Mouse (Mus musculus): ENCODE measurements around the gene Itga10. TPM values are rescaled to one million over a fixed set of nuclear protein-coding genes. Genes with fewer than 3 reads are reported as not detected.
A peak's percentile ranks its signal among the peaks of the same experiment; 100 is the strongest.

Itga10 gene
- polyA plus RNA-seq, 1 experiment from 2014 or later, result 0.75 TPM

- no peaks in the 10 kb centered on the region for H3K9me3 ChIP-seq (replicated peaks)
- H3K27me3 ChIP-seq (replicated peaks), result no peaks in the 10 kb centered on the region
- ATAC-seq (ENCODE audit: insufficient number of reproducible peaks, low FRiP score), result no peak
- H3K4me2 ChIP-seq, result no peak overlapping the region
- H3K4me3 ChIP-seq, result no peak overlapping the region
- H3K9ac ChIP-seq, result no peak overlapping the region
- H3K4me1 ChIP-seq (replicated peaks), result peaks cover 31% of the 10 kb centered on the region
- H3K27ac ChIP-seq (ENCODE audit: poor library complexity, severe bottlenecking), result no peak overlapping the region
- 48% methylated on average over 19 of the region's 19 CpGs for WGBS
- peaks cover 46% of the 10 kb centered on the region for H3K36me3 ChIP-seq
Observed at GRCm38 (mm10) chr3:96698993-96699690, 53.8 kb downstream of the Itga10 start.

- ATAC-seq (ENCODE audit: insufficient number of reproducible peaks, low FRiP score), result no peak
- Histone ChIP-seq H3K36me3 (peaks cover 58% of the 10 kb centered on the region), H3K27me3 (replicated peaks) (no peaks in the 10 kb centered on the region), H3K4me2 (no peak overlapping the region), H3K9ac (no peak overlapping the region), H3K4me1 (replicated peaks) (peaks cover 25% of the 10 kb centered on the region), H3K4me3 (no peak overlapping the region), H3K9me3 (replicated peaks) (no peaks in the 10 kb centered on the region), H3K27ac (ENCODE audit: poor library complexity, severe bottlenecking) (no peak overlapping the region)
- 50% methylated on average over 7 of the region's 7 CpGs for WGBS
Observed at GRCm38 (mm10) chr3:96700376-96700775, 55.0 kb downstream of the Itga10 start.

GRCm38 (mm10) chr3:96701003-96701402, 55.6 kb downstream of the Itga10 start:
- H3K9ac ChIP-seq, result no peak overlapping the region
- H3K9me3 ChIP-seq (replicated peaks), result no peaks in the 10 kb centered on the region
- no peak for ATAC-seq (ENCODE audit: insufficient number of reproducible peaks, low FRiP score)
- no peak overlapping the region for H3K27ac ChIP-seq (ENCODE audit: poor library complexity, severe bottlenecking)
- H3K4me3 ChIP-seq, result no peak overlapping the region
- H3K36me3 ChIP-seq, result peaks cover 60% of the 10 kb centered on the region
- peaks cover 18% of the 10 kb centered on the region for H3K4me1 ChIP-seq (replicated peaks)
- WGBS, result 82% methylated on average over 4 of the region's 4 CpGs
- no peak overlapping the region for H3K4me2 ChIP-seq
- H3K27me3 ChIP-seq (replicated peaks), result no peaks in the 10 kb centered on the region

- no peak overlapping the region for H3K27ac ChIP-seq (ENCODE audit: poor library complexity, severe bottlenecking)
- no peak for ATAC-seq (ENCODE audit: insufficient number of reproducible peaks, low FRiP score)
- no peak overlapping the region for H3K4me3 ChIP-seq
- peaks cover 5% of the 10 kb centered on the region; the same call in 1 of the 2 replicates for H3K4me1 ChIP-seq (replicated peaks)
- peaks cover 54% of the 10 kb centered on the region for H3K36me3 ChIP-seq
- WGBS, result 64% methylated on average over 11 of the region's 11 CpGs
- no peaks in the 10 kb centered on the region for H3K9me3 ChIP-seq (replicated peaks)
- H3K27me3 ChIP-seq (replicated peaks), result no peaks in the 10 kb centered on the region
- H3K9ac ChIP-seq, result no peak overlapping the region
- no peak overlapping the region for H3K4me2 ChIP-seq
Observed at GRCm38 (mm10) chr3:96704778-96705177, 59.4 kb downstream of the Itga10 start.

- peaks cover 5% of the 10 kb centered on the region; the same call in 1 of the 2 replicates for H3K4me1 ChIP-seq (replicated peaks)
- H3K36me3 ChIP-seq, result peaks cover 55% of the 10 kb centered on the region
- no peak overlapping the region for H3K9ac ChIP-seq
- no peak overlapping the region for H3K27ac ChIP-seq (ENCODE audit: poor library complexity, severe bottlenecking)
- WGBS, result 90% methylated on average over 11 of the region's 11 CpGs
- H3K27me3 ChIP-seq (replicated peaks), result no peaks in the 10 kb centered on the region
- H3K9me3 ChIP-seq (replicated peaks), result no peaks in the 10 kb centered on the region
- no peak for ATAC-seq (ENCODE audit: insufficient number of reproducible peaks, low FRiP score)
- H3K4me3 ChIP-seq, result no peak overlapping the region
- H3K4me2 ChIP-seq, result no peak overlapping the region
Observed at GRCm38 (mm10) chr3:96706217-96706616, 60.8 kb downstream of the Itga10 start.

- WGBS, result 69% methylated on average over 7 of the region's 7 CpGs
- H3K27ac ChIP-seq (ENCODE audit: poor library complexity, severe bottlenecking), result no peak overlapping the region
- H3K4me3 ChIP-seq, result no peak overlapping the region
- no peak overlapping the region for H3K9ac ChIP-seq
- peaks cover 56% of the 10 kb centered on the region for H3K36me3 ChIP-seq
- no peak overlapping the region for H3K4me2 ChIP-seq
- H3K9me3 ChIP-seq (replicated peaks), result no peaks in the 10 kb centered on the region
- ATAC-seq (ENCODE audit: insufficient number of reproducible peaks, low FRiP score), result no peak
- peaks cover 5% of the 10 kb centered on the region; the same call in 1 of the 2 replicates for H3K4me1 ChIP-seq (replicated peaks)
- no peaks in the 10 kb centered on the region for H3K27me3 ChIP-seq (replicated peaks)
Observed at GRCm38 (mm10) chr3:96706984-96707383, 61.6 kb downstream of the Itga10 start.

GRCm38 (mm10) chr3:96707903-96708683, 62.7 kb downstream of the Itga10 start, which contains the start of gene Nudt17:
Gene Nudt17, minus strand, starts transcription at chr3:96708562.
- Histone ChIP-seq H3K9ac (peak within 1 kb of the TSS; percentile 72), H3K27ac (ENCODE audit: poor library complexity, severe bottlenecking) (no peak within 1 kb of the TSS), H3K4me2 (peak within 1 kb of the TSS; percentile 90), H3K27me3 (replicated peaks) (no peaks in the 10 kb centered on the region), H3K4me1 (replicated peaks) (peaks cover 5% of the 10 kb centered on the region; the same call in 1 of the 2 replicates), H3K36me3 (peaks cover 59% of the 10 kb centered on the region), H3K4me3 (peak within 1 kb of the TSS; percentile 50), H3K9me3 (replicated peaks) (no peaks in the 10 kb centered on the region)
- 5% methylated on average over 42 of the region's 42 CpGs for WGBS
- peak; percentile 80 for ATAC-seq (ENCODE audit: insufficient number of reproducible peaks, low FRiP score)

GRCm38 (mm10) chr3:96708684-96709064, 63.3 kb downstream of the Itga10 start:
- peaks cover 59% of the 10 kb centered on the region for H3K36me3 ChIP-seq
- H3K4me2 ChIP-seq, result peak overlapping the region; percentile 90

More at GRCm38 (mm10) chr3:96708684-96709064, 63.3 kb downstream of the Itga10 start:
- WGBS, result 55% methylated on average over 2 of the region's 2 CpGs
- Histone ChIP-seq H3K9ac (no peak overlapping the region; the same call in 1 of the 2 replicates), H3K4me3 (peak overlapping the region; percentile 50; the same call in 1 of the 2 replicates), H3K27ac (ENCODE audit: poor library complexity, severe bottlenecking) (no peak overlapping the region), H3K9me3 (replicated peaks) (no peaks in the 10 kb centered on the region), H3K27me3 (replicated peaks) (no peaks in the 10 kb centered on the region), H3K4me1 (replicated peaks) (peaks cover 5% of the 10 kb centered on the region; the same call in 1 of the 2 replicates)
- no peak for ATAC-seq (ENCODE audit: insufficient number of reproducible peaks, low FRiP score)

Other genes with a start within 250 kb of the Itga10 start
- 0.72 and 0.87 TPM in 2 replicates for gene BC107364, start 193.3 kb upstream of the Itga10 start, polyA plus RNA-seq (2016; fragmentation: Nextera tagmentation; extraction: Ambion mirVana)
- 7.9 and 9.2 TPM in 2 replicates for gene Hfe2, start 120.4 kb upstream of the Itga10 start, polyA plus RNA-seq (2016; fragmentation: Nextera tagmentation; extraction: Ambion mirVana)
- gene Txnip, start 87.6 kb upstream of the Itga10 start, polyA plus RNA-seq (2016; fragmentation: Nextera tagmentation; extraction: Ambion mirVana), result 144 and 150 TPM in 2 replicates
- gene Gm16253, start 68.6 kb upstream of the Itga10 start, polyA plus RNA-seq (2016; fragmentation: Nextera tagmentation; extraction: Ambion mirVana), result 1.6 and 2.4 TPM in 2 replicates
- gene Polr3gl, start 51.4 kb upstream of the Itga10 start, polyA plus RNA-seq (2016; fragmentation: Nextera tagmentation; extraction: Ambion mirVana), result 39.2 and 39.3 TPM in 2 replicates
- 9.2 and 9.5 TPM in 2 replicates for gene Ankrd34a, start 48.9 kb upstream of the Itga10 start, polyA plus RNA-seq (2016; fragmentation: Nextera tagmentation; extraction: Ambion mirVana)
- 5.1 and 5.2 TPM in 2 replicates for gene Lix1l, start 44.4 kb upstream of the Itga10 start, polyA plus RNA-seq (2016; fragmentation: Nextera tagmentation; extraction: Ambion mirVana)
- gene Rbm8a, start 15.7 kb upstream of the Itga10 start, polyA plus RNA-seq (2016; fragmentation: Nextera tagmentation; extraction: Ambion mirVana), result 90.8 and 95.8 TPM in 2 replicates
- gene Pex11b, start 10.2 kb upstream of the Itga10 start, polyA plus RNA-seq (2016; fragmentation: Nextera tagmentation; extraction: Ambion mirVana), result 36.9 and 37.2 TPM in 2 replicates
- gene Gm42957, start 10.1 kb upstream of the Itga10 start, polyA plus RNA-seq (2016; fragmentation: Nextera tagmentation; extraction: Ambion mirVana), result 0.10 and 0.14 TPM in 2 replicates
- 0.17 and 0.23 TPM in 2 replicates for gene Ankrd35, start 24.5 kb downstream of the Itga10 start, polyA plus RNA-seq (2016; fragmentation: Nextera tagmentation; extraction: Ambion mirVana)
- gene Pias3, start 50.8 kb downstream of the Itga10 start, polyA plus RNA-seq (2016; fragmentation: Nextera tagmentation; extraction: Ambion mirVana), result 42.0 and 43.3 TPM in 2 replicates
- 6.2 and 6.9 TPM in 2 replicates for gene Nudt17, start 63.0 kb downstream of the Itga10 start, polyA plus RNA-seq (2016; fragmentation: Nextera tagmentation; extraction: Ambion mirVana)
- gene Polr3c, start 82.0 kb downstream of the Itga10 start, polyA plus RNA-seq (2016; fragmentation: Nextera tagmentation; extraction: Ambion mirVana), result 27.6 and 32.5 TPM in 2 replicates
- 54.5 and 56.5 TPM in 2 replicates for gene Rnf115, start 82.1 kb downstream of the Itga10 start, polyA plus RNA-seq (2016; fragmentation: Nextera tagmentation; extraction: Ambion mirVana)
- gene Pdzk1, start 183.7 kb downstream of the Itga10 start, polyA plus RNA-seq (2016; fragmentation: Nextera tagmentation; extraction: Ambion mirVana), result 0.36 TPM in 1 of 2 replicates, not detected in the other
- gene Cd160, start 183.8 kb downstream of the Itga10 start, polyA plus RNA-seq (2016; fragmentation: Nextera tagmentation; extraction: Ambion mirVana), result 0.08 TPM in 1 of 2 replicates, not detected in the other

Measured in heart, embryonic 12.5 days (tissue).